Mouse (Mus musculus) embryonic facial prominence, embryonic 13.5 days (tissue): ENCODE data around the gene Cplx3. TPM values are rescaled to one million over a fixed set of nuclear protein-coding genes. Genes with fewer than 3 reads are reported as not detected.

Experiments
- ATAC-seq: fragments of 200-750 bp; cut with Nextera tagmentation; 2 replicates; pipeline ENCODE4 v1.8.0; 2017; ENCODE audit warnings: low read depth; ENCODE audit not compliant: insufficient number of reproducible peaks, insufficient read depth, low FRiP score, low TSS enrichment
- H3K27ac ChIP-seq: fragments of 300-500 bp; sonication (generic); 2 replicates; pipeline ENCODE4 v1.5.1; 2015; ENCODE audit warnings: moderate library complexity, mild to moderate bottlenecking, inconsistent platforms
- H3K27me3 ChIP-seq: fragments of 300-500 bp; sonication (generic); 2 replicates; pipeline ENCODE4 v1.6.1; 2015; ENCODE audit warnings: mild to moderate bottlenecking, inconsistent platforms
- H3K36me3 ChIP-seq: fragments of 300-500 bp; sonication (generic); 2 replicates; pipeline ENCODE4 v1.6.1; 2015; ENCODE audit warnings: mild to moderate bottlenecking, inconsistent platforms
- H3K4me1 ChIP-seq: fragments of 300-500 bp; sonication (generic); 2 replicates; pipeline ENCODE4 v1.6.1; 2015; ENCODE audit warnings: inconsistent platforms
- H3K4me2 ChIP-seq: fragments of 300-500 bp; sonication (generic); 2 replicates; pipeline ENCODE4 v1.6.1; 2015; ENCODE audit warnings: moderate library complexity, mild to moderate bottlenecking, inconsistent platforms
- H3K4me3 ChIP-seq: fragments of 300-500 bp; sonication (generic); 2 replicates; pipeline ENCODE4 v1.5.1; 2015; ENCODE audit warnings: mild to moderate bottlenecking, inconsistent platforms
- H3K9ac ChIP-seq: fragments of 300-500 bp; sonication (generic); 2 replicates; pipeline ENCODE4 v1.6.1; 2015; ENCODE audit warnings: mild to moderate bottlenecking, inconsistent platforms
- H3K9me3 ChIP-seq: fragments of 300-500 bp; sonication (generic); 2 replicates; pipeline ENCODE4 v1.6.1; 2016; ENCODE audit warnings: inconsistent platforms
- WGBS: fragments of 180-500 bp; shearing (Covaris S2); methylation state at CpG from one replicate; pipeline ENCODE4 v1.1.7; 2015; ENCODE audit warnings: mixed read lengths; 5-methylcytosine and 5-hydroxymethylcytosine counted together
- polyA plus RNA-seq: library from polyadenylated mRNA; unstranded; fragments of >200 nt; fragmentation: Nextera tagmentation; extraction: Ambion mirVana; gene quantifications from 2 replicates; pipeline ENCODE4 v1.2.1, GENCODE M21; 2015

The Cplx3 gene
- polyA plus RNA-seq, 1 experiment from 2014 or later, result not detected

- no peaks in the 10 kb centered on the region for H3K27me3 ChIP-seq
- H3K4me3 ChIP-seq, result no peak overlapping the region
- no peak for ATAC-seq
- peaks cover 32% of the 10 kb centered on the region for H3K36me3 ChIP-seq
- no peaks in the 10 kb centered on the region for H3K4me1 ChIP-seq
- H3K9me3 ChIP-seq, result no peaks in the 10 kb centered on the region
- no peak overlapping the region for H3K9ac ChIP-seq
- 79% methylated on average over 8 of the region's 8 CpGs for whole genome bisulfite sequencing
- H3K4me2 ChIP-seq, result no peak overlapping the region
- no peak overlapping the region for H3K27ac ChIP-seq
These were observed 8.8 kb downstream of the Cplx3 start for GRCm38 (mm10) chr9:57597265-57597664.

GRCm38 (mm10) chr9:57594174-57594509 is 11.9 kb downstream of the Cplx3 start:
- Histone ChIP-seq H3K4me3 (no peak overlapping the region), H3K36me3 (peaks cover 38% of the 10 kb centered on the region), H3K9me3 (no peaks in the 10 kb centered on the region), H3K27ac (no peak overlapping the region), H3K4me1 (peaks cover 10% of the 10 kb centered on the region), H3K4me2 (no peak overlapping the region), H3K27me3 (no peaks in the 10 kb centered on the region), H3K9ac (0 out of 2 replicates have a peak overlapping the region, but pooled peaks have one; percentile 16)
- 78% methylated on average over 9 of the region's 9 CpGs for WGBS
- ATAC-seq, result no peak

GRCm38 (mm10) chr9:57593454-57594173 is 12.5 kb downstream of the Cplx3 start:
- WGBS, result 51% methylated on average over 12 of the region's 12 CpGs
- H3K4me3 ChIP-seq, result no peak overlapping the region
- peaks cover 15% of the 10 kb centered on the region for H3K4me1 ChIP-seq
- no peak for ATAC-seq
- peaks cover 38% of the 10 kb centered on the region for H3K36me3 ChIP-seq
- H3K27ac ChIP-seq, result no peak overlapping the region
- H3K27me3 ChIP-seq, result no peaks in the 10 kb centered on the region
- no peaks in the 10 kb centered on the region for H3K9me3 ChIP-seq
- H3K9ac ChIP-seq, result 0 out of 2 replicates have a peak overlapping the region, but pooled peaks have one; percentile 16
- no peak overlapping the region for H3K4me2 ChIP-seq

GRCm38 (mm10) chr9:57590726-57591125 is 15.4 kb downstream of the Cplx3 start:
- H3K9me3 ChIP-seq, result no peaks in the 10 kb centered on the region

GRCm38 (mm10) chr9:57589224-57590126 is 16.6 kb downstream of the Cplx3 start, which contains the start of gene Ulk3:
Gene Ulk3, plus strand, starts transcription at chr9:57589452.
- H3K4me1 ChIP-seq, result peaks cover 16% of the 10 kb centered on the region
- H3K4me2 ChIP-seq, result peak within 1 kb of the TSS; percentile 87
- H3K9ac ChIP-seq, result peak within 1 kb of the TSS; percentile 81
- peak within 1 kb of the TSS; percentile 74 for H3K4me3 ChIP-seq
- H3K36me3 ChIP-seq, result peaks cover 51% of the 10 kb centered on the region
- no peaks in the 10 kb centered on the region for H3K9me3 ChIP-seq
- no peaks in the 10 kb centered on the region for H3K27me3 ChIP-seq
- WGBS, result under 1% methylated on average over 58 of the region's 58 CpGs
- peak; percentile 74 for ATAC-seq
- H3K27ac ChIP-seq, result peak within 1 kb of the TSS; percentile 77

More at GRCm38 (mm10) chr9:57590726-57591125, 15.4 kb downstream of the Cplx3 start:
- no peaks in the 10 kb centered on the region for H3K27me3 ChIP-seq
- peak overlapping the region; percentile 87; the same call in 1 of the 2 replicates for H3K4me2 ChIP-seq
- 29% methylated on average over 5 of the region's 5 CpGs for WGBS
- H3K27ac ChIP-seq, result no peak overlapping the region
- peaks cover 16% of the 10 kb centered on the region for H3K4me1 ChIP-seq
- H3K36me3 ChIP-seq, result peaks cover 53% of the 10 kb centered on the region
- no peak for ATAC-seq
- 0 out of 2 replicates have a peak overlapping the region, but pooled peaks have one; percentile 0 for H3K9ac ChIP-seq
- no peak overlapping the region; the same call in 1 of the 2 replicates for H3K4me3 ChIP-seq

- 81% methylated on average over 3 of the region's 3 CpGs for WGBS
- Histone ChIP-seq H3K4me2 (no peak overlapping the region), H3K36me3 (peaks cover 68% of the 10 kb centered on the region), H3K9me3 (no peaks in the 10 kb centered on the region), H3K4me3 (no peak overlapping the region), H3K9ac (no peak overlapping the region), H3K27me3 (no peaks in the 10 kb centered on the region), H3K4me1 (peaks cover 6% of the 10 kb centered on the region), H3K27ac (no peak overlapping the region)
- no peak for ATAC-seq
These were observed 21.1 kb downstream of the Cplx3 start for GRCm38 (mm10) chr9:57584991-57585390.

- Histone ChIP-seq H3K9ac (no peak overlapping the region), H3K9me3 (no peaks in the 10 kb centered on the region), H3K27ac (no peak overlapping the region), H3K4me2 (no peak overlapping the region), H3K4me1 (0 out of 2 replicates have a peak, but pooled peaks cover 6% of the 10 kb centered on the region), H3K4me3 (no peak overlapping the region), H3K27me3 (no peaks in the 10 kb centered on the region), H3K36me3 (peaks cover 57% of the 10 kb centered on the region)
- ATAC-seq, result no peak
- 75% methylated on average over 6 of the region's 6 CpGs for whole genome bisulfite sequencing
These were observed 28.8 kb downstream of the Cplx3 start for GRCm38 (mm10) chr9:57577144-57577849.

GRCm38 (mm10) chr9:57575577-57575976 is 30.5 kb downstream of the Cplx3 start:
- Histone ChIP-seq H3K4me1 (0 out of 2 replicates have a peak, but pooled peaks cover 6% of the 10 kb centered on the region), H3K27me3 (no peaks in the 10 kb centered on the region), H3K27ac (no peak overlapping the region), H3K9ac (no peak overlapping the region), H3K4me2 (no peak overlapping the region), H3K4me3 (no peak overlapping the region), H3K9me3 (no peaks in the 10 kb centered on the region), H3K36me3 (peaks cover 50% of the 10 kb centered on the region)
- WGBS, result 81% methylated on average over 3 of the region's 3 CpGs
- ATAC-seq, result no peak

GRCm38 (mm10) chr9:57574397-57574796 is 31.7 kb downstream of the Cplx3 start:
- no peak for ATAC-seq
- H3K36me3 ChIP-seq, result peaks cover 44% of the 10 kb centered on the region

GRCm38 (mm10) chr9:57568500-57568899 is 37.6 kb downstream of the Cplx3 start:
- Histone ChIP-seq H3K27ac (no peak overlapping the region), H3K4me2 (no peak overlapping the region), H3K9ac (no peak overlapping the region), H3K9me3 (no peaks in the 10 kb centered on the region), H3K4me3 (no peak overlapping the region), H3K36me3 (peaks cover 34% of the 10 kb centered on the region), H3K4me1 (peaks cover 8% of the 10 kb centered on the region), H3K27me3 (no peaks in the 10 kb centered on the region)
- WGBS, result 90% methylated on average over 6 of the region's 6 CpGs
- ATAC-seq, result no peak

More at GRCm38 (mm10) chr9:57574397-57574796, 31.7 kb downstream of the Cplx3 start:
- Histone ChIP-seq H3K9ac (no peak overlapping the region), H3K9me3 (no peaks in the 10 kb centered on the region), H3K27ac (no peak overlapping the region), H3K4me2 (no peak overlapping the region), H3K4me3 (no peak overlapping the region), H3K4me1 (0 out of 2 replicates have a peak, but pooled peaks cover 6% of the 10 kb centered on the region), H3K27me3 (no peaks in the 10 kb centered on the region)

- ATAC-seq, result no peak
- Histone ChIP-seq H3K27me3 (no peaks in the 10 kb centered on the region), H3K4me1 (peaks cover 23% of the 10 kb centered on the region), H3K4me2 (no peak overlapping the region), H3K27ac (no peak overlapping the region; the same call in 1 of the 2 replicates), H3K36me3 (peaks cover 34% of the 10 kb centered on the region), H3K9me3 (no peaks in the 10 kb centered on the region), H3K9ac (no peak overlapping the region), H3K4me3 (no peak overlapping the region)
- 62% methylated on average over 8 of the region's 8 CpGs for WGBS
These were observed 39.2 kb downstream of the Cplx3 start for GRCm38 (mm10) chr9:57566846-57567245.
